Mouse (Mus musculus): ENCODE results near the gene Lrrn1.

The Lrrn1 gene

DNA sequence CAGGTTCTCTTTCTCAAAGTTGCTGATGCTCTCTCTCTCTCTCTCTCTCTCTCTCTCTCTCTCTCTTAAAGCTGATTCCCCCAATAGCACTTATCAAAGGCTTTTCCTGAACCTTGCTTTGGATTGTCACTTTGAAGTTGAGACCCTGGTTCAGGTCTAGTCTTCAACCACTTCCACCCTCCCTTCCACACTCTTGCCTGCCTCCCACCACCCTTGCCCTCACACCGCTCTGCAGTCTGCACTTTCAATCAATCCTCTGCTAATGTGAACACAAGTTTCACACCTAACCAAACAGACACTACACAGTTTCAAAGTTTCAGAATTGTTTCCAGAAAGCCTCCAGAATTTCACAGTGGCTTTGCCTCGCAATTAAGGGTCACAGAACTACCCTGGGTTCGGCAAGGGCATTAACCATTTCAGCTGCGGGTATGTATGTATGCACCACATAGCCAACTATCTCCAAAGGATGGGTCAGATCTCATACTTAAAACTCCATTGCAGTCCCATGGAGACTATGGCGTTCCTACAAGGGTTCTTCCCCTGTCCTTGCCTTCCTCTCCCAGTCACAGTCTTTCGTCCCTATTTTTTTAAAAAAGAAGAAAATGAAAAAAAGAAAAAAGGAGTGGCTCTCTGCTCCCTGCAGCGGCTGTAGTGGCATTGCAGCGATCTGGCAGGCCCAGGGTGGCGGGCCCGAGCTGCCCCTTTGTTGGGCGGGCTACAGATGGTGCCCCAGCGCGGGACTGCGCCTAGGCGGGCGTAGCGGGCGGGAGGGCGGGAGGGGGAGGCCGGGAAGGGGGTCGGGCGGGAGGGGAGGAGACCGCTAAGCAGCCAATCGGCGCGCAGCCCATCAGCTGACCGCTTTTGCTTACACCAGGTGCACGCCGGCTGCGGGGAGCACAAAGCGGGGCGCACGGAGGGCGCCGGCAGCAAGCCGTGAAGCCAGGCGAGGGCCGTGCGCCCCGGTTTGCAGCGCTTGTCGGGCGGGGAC is at the start of gene Lrrn1:
Gene Lrrn1, plus strand, starts transcription at position 892 of the 988 bp plus-strand sequence.
- DNase-seq (ENCODE audit: low spot score): peak; percentile 6

DNA sequence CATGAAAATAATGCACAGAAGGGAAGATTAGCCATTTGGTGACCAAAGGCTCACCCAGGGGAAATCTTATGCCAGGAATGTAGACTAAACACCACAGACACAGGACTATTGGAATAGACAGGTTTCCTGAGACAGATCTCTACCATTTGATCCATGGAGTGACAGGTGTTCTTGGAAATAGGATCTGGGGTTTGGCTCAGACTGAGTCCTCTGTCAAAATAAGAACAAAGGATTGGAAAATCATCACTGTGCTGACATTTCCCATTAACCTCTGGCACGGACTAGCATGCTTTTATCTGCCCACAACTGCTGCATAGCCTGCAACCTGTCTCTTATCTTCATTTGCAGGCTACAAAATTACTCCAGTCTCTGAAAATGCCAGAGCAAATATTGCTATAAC is 35.1 kb upstream of the Lrrn1 start:
- no peak for DNase-seq (ENCODE audit: low spot score)

DNA sequence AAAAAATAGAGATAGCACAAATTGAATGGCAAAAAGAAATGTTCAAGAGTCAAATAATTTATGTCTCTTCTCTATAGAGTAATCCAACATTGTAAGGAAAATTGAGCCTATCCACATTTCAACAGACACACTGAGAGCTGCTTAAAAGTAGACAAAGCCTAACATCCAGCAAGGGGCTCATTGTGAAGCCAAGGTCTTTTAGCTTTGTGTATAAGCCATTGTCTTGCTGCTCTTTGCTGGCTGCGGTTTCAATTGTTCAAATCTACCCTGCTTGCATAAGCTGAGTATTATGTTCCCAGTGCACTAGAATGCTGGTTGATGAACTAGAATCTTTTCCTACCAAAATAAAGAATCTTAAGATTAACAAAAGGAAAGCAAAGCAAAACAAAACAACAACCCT is 33.7 kb upstream of the Lrrn1 start:
- no peak for DNase-seq (ENCODE audit: low spot score)

DNA sequence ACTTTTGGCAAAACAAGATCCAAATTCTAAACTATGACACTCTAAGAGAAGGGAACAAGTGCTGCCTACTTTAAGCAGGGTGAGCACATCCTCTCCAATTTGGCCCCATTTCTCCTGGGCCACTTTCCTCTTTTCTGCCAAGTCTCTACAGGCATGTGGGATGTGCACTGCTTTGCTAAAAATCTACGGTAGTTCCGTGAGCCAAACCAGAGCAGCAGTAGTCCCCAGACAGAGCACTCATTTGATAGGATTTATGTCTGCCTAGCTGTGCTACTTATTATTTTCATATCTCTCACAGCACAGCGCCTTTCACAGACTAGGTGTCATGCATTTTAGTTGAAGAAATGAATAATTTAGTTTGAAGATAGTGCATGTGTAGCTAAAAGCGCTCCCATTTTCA is 15.9 kb upstream of the Lrrn1 start:
- DNase-seq (ENCODE audit: low spot score): no peak

DNA sequence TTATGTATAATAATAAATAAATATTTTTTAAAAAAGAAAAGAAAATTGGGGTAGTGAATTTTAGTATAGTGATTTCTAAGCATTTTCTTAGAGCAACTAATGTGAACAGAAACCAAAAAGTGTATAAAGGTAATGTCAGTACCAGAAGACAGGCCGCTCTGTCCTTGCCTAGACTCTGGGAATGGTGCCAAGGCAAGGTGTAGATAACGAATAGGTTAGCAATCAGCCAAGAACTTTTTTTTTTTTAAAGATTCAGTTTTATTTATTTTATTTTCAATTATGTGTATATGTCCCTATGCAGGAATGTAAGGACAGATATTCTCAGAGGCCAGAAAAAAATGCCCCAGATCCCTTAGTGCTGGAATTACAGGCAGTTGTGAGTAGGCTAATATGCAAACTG is 5.6 kb upstream of the Lrrn1 start:
- DNase-seq (ENCODE audit: low spot score): no peak

DNA sequence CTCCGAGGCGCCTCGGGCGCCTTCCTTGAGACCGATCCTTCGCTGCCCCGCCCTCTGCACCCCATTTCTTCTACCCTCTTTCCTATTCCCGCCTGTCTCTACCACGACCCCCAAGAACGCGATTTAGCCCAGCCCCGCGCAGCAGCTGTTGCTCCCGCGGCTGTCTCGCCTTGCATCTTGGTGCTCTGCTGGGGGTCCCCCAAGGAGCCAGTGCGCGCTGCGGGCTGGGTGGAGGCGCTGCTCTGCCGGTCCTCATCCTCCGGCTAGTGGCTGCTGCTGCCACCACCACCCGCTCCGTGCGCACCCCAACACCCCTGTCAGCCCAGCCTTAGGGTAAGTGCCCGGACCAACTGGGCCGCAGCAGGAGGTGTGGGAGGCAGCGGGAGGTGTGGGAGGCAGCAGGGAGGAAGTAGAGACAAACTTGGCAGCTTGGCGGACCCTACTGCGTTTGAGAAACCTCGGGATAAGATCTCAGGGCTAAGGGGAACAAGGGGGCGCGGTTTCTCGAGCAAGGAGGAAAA is 403 bp downstream of the Lrrn1 start:
- peak; percentile 42 for DNase-seq (ENCODE audit: low spot score)

DNA sequence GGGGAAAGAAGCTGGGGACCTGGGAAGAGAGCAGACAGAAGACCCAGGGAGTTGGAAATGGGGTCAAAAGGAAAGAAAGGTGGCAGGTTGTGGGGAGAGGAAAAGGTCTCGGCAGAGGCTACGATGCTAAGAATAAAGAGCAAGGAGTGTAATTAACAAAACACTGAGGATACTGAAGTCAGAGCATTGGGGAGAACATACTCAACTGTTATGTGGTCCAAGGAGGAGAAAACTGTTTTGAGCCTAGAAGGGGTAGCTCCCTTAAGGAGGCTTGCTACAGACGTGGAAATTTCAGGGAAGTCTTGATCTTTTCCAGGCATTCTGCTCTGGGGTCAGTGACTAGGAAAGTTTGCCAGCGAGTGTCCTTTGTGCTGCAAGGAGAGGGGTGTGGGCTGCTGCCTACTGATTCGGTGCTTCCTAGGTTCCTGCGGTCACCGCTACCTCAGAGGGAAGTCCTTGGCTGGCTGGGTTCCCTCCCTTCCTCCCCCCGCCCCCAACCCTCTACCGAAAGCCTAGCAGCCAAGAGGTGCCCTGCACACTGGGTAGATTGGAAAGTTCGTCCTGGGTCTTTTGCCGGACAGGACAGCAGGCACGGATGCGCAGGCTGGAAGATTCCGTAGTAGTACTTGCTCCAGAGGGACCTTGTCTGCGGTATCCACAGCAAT is 1.2 kb downstream of the Lrrn1 start:
- DNase-seq (ENCODE audit: low spot score): no peak

DNA sequence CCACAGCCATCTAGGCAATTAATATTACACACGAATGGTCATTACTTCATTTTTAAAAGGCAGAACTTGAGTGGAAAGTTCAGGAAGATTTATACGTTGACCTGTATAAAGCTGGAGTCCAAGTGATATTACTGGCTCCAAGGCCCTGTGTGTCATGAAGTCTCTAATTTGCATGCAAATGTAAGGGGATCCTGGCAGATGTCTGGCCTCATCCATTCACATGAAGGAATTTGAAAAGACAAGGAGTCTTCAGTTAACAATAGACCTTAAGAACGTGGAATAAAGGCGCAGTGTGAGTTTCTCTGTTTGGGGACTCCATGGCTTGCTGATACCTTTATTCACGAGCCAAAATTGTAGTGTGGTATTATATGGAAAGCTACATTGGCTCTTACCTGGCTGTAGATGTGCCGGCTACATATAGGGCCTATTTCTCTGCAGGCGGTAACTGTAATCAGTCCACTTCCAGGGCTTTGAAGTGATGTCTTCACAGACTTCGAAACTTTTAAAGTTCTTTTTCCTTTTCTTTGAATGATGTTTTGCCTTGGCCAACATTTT is 2.0 kb downstream of the Lrrn1 start:
- DNase-seq (ENCODE audit: low spot score): no peak

DNA sequence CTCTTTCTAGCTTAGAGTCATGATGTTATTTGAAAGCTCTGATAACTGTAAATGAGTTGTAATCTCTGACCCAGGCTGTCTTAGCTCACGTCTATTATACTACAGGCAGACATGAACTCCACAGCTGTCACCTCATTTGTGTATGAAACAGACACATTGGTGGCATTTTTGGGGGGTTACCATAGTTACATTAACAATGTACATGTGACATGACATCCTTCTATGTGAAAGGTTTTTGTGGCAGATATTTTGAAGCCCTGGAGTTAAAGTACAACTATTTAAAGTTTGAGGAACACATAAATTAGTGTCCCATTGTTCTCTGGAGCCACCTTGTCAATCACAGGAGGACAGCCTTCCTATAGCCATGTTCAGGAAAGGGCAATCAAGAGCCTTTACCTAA is 5.0 kb downstream of the Lrrn1 start:
- no peak for DNase-seq (ENCODE audit: low spot score)

DNA sequence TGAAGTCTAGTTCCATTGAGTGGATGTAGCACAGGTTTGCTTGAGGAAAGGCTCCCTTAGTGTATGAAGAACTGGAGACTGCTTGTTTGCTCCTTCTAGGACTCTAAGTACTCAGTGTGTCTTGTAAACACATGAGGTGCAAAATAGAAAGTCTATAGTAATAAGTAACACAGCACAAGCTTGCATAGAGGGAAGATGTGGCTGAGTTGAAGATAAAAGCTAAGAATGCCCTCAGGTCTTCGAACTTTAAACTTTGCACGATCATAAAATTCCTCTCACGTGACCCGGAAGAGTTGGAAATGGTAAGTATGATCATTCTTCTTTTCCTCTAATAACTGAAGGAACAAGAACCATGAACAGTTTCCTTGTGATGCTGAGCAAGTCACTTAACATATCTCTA is 7.1 kb downstream of the Lrrn1 start:
- no peak for DNase-seq (ENCODE audit: low spot score)

DNA sequence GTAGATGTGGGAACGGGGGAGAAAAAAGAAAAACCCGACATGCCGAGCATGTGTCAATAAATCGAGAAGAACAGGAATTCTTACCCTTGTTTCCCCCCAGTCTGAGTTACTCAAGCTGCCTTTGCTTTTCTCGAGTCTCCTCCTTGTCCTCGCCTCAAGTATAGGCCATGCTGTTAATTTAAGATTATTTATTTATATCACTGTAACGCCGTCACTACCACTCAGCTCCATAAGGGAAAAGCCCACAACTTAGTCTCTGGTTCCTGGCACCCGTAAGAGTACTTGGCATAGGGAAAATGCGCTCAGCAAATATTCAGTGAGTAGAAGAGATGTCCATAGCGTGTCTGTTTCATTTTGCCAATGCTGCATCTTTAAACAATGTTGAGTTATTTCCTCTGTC is 11.7 kb downstream of the Lrrn1 start:
- DNase-seq (ENCODE audit: low spot score): no peak

DNA sequence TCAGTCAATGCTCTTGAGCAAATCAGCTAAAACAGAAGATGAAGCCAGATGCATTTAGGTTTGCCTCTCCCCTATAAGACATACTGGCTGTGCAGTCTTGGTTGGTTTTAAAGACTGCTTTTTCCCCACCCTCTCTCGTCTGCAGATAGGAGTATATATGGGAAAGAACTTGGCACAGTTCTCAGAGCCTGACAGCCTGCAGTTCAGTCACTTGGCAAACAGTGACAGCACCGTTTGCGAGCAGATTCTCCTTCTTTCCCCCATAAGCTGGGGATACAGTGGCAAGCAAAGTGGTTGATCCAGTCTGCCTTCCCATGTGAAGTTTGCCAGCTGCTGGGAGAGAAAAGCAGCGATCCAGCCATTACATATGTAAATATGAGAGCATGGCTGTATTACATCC is 12.3 kb downstream of the Lrrn1 start:
- no peak for DNase-seq (ENCODE audit: low spot score)

DNA sequence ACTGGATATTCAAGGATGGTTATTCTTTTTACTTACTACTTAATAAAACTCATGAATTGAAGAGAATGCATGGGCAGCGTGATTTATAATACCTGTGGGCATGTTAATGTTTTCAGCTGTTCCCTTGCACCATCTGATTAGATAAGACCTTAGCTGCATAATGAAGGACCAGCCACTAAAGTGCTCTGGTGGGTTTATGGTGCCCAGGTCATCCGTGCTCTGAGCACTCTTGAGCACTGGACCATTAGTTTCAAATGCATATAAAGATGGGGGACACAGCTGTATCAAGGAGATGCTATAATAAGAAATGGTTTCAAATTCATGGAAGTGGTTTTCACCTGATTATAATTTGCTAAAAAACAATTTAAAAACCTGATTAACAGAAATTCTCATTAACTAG is 16.7 kb downstream of the Lrrn1 start:
- DNase-seq (ENCODE audit: low spot score): no peak

DNA sequence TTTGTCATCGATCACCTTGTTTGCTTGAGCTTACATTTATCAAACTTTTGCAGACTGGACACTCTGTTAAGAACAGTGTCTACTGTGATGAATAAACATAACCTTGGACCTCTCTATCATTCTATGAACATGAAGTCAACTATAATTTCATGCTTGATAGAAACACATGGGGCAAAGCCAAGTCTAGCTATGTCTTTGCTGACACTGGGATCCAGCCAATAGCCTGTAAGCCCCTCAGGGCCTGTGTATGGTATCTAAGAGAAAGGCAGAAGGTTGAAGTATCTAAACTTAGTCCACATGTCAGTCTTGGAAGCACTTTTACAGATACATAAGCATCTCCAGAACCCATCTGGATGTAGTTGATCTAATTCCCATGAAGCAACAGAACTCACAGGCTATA is 22.9 kb downstream of the Lrrn1 start:
- DNase-seq (ENCODE audit: low spot score): no peak

DNA sequence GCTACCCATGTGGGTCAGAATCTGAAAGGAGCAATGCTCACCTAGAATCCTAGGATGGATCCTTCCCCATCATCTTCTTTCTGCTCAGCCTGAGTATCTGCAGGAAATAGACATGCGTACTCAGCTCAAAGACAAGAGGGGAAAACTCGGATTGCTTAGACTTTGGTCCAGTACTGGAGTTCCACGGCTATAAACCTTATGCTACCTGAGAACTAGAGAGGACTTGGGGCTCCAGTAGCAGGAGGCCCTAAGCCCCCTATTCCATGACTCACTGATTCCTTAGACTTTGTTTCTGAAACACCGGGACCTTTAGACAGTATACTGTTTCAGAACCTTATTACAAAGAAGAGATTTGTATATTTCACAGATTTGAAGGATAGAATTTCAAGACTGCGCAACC is 25.8 kb downstream of the Lrrn1 start:
- DNase-seq (ENCODE audit: low spot score): no peak

DNA sequence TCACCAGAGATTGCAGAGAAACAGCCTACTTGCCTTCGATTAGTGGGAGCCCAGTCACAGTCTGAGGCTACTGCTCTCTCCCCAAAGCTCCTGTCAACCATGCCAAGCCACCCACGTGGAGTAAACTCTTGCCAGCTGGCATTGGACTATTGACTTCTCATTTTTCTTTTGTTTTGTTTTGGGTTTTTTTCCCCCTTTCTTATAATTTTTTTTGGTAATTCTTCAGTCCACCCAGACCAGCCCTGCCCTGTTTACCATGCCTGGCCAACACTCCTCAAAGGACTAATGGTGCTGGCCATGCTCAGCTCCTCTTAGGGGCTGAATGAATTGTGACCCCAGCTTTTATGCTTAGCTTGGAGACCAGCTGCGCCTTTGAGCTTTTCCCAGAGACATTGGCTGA is 27.4 kb downstream of the Lrrn1 start:
- no peak for DNase-seq (ENCODE audit: low spot score)

DNA sequence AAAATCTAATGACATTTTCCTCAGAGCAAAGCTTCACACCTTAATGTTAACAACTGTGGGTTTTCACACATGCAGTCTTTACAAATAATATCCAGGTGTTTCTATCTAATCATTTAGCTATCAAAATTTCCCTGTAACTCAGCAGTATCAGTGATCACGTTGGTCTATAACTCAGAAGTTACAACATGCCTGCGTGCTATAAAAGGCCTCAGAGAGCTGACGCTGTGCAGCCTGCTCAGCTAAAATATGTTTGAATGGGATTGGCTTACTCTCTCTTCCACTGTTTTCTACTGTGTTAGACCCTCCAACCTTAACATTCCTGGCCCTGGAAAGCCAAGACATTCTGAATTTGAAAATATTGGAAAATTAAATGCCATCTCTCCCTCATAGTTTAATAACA is 28.2 kb downstream of the Lrrn1 start:
- no peak for DNase-seq (ENCODE audit: low spot score)

DNA sequence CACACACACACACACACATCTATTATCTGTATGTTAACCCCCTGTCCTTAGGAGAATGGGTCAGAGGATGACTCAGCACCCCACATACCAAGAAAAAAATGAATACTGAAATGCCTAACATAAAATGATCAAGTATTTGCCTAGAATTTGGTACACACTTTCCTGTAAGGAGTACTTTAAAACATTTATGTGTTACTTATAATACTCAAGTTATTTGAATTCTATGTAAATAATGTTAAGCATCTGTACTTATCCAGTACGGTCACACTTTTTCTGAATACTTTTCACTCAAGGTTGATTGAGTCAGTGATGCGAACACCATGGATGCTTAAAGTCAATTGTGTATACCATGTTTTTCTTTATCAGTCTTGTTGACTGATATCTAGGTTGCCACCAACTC is 32.7 kb downstream of the Lrrn1 start:
- DNase-seq (ENCODE audit: low spot score): no peak

DNA sequence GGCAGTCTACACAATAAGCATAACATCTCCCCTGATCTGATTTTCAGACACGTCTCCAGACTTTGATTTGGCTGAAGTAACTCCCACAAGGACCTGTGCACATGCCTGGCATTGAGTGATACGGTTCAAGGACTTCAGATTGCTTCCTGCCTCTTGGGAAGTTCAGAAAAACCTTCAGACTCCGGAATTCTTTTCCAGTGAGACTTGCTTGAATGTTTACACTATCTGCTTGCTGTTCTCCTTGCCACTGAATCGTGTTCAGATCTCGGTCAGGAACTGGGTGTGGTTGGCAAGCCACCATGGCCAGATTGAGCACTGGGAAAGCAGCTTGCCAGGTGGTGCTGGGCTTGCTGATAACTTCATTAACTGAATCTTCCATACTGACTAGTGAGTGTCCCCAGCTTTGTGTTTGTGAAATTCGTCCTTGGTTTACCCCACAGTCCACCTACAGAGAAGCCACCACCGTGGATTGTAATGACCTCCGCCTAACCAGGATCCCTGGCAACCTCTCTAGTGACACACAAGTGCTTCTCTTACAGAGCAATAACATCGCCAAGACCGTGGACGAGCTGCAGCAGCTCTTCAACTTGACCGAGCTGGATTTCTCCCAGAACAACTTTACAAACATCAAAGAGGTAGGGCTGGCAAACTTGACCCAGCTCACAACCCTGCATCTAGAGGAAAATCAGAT is 37.5 kb downstream of the Lrrn1 start:
- DNase-seq (ENCODE audit: low spot score): no peak

DNA sequence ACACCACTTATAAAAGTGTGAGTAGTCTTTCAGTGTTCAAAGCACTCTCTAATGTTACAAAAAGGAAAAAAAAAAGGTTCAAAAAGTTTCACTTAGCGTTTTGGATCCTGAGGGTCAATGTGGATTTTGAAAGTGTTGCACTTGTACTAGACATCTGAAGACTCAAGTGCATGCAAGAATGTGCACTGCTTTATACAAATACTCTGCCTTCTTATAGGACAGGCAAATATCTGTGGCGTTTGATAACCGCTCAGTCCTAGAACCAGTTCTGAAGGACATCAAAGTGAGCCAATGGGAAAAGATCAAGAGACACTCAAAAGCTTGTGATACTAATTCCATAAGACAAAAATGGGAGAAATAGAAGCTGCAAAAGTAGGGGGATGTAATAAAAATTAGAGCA is 45.0 kb downstream of the Lrrn1 start:
- no peak for DNase-seq (ENCODE audit: low spot score)

DNA sequence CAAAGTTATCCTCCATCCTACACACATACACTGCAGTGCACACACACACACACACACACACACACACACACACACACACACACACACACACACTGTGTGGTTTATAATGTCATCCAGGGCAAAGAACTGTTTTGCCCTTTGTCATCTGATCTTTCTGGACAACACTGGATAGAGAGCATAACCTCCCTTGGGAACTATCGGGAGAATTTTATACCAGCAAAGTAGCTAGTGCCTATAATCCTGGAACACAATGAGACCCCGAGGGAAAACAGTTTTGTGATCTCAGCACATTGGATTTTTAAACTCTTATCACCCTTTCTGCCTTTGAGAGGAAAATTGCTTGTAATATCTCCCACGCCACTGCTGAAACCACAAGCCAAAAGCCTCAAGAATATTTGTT is 45.8 kb downstream of the Lrrn1 start:
- no peak for DNase-seq (ENCODE audit: low spot score)

DNA sequence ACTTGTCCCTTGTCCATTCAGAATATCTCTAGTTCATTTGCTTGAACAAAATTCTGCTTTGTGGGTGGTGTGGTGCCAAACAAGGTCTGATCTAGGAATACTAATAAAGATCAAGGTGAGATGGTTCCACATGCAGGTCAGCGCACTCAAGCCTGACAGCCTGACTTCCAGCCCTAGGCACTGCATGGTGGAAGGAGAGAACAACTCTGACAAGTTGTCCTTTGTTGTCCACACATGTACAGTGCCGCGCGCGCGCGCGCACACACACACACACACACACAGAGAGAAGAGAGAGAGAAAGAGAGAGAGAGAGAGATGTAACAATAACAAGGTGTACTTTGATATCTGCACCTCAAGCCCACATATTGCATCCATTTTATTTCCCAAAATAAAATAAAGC is 47.7 kb downstream of the Lrrn1 start:
- no peak for DNase-seq (ENCODE audit: low spot score)
